Mouse (Mus musculus): Measurements from ENCODE around the gene Ccdc8. TPM values are rescaled to one million over a fixed set of nuclear protein-coding genes. Genes with fewer than 3 reads are reported as not detected.

Ccdc8 gene
- polyA plus RNA-seq, 1 experiment from 2014 or later, result 29.4 TPM

GRCm38 (mm10) chr7:17030239-17030638, 37.7 kb downstream of the Ccdc8 start:
- H3K4me3 ChIP-seq (replicated peaks), result no peak overlapping the region
- H3K4me1 ChIP-seq, result peaks cover 16% of the 10 kb centered on the region
- WGBS, result 81% methylated on average over 7 of the region's 7 CpGs
- H3K27me3 ChIP-seq (replicated peaks), result no peaks in the 10 kb centered on the region
- no peak overlapping the region for H3K27ac ChIP-seq
- H3K9ac ChIP-seq, result no peak overlapping the region
- H3K4me2 ChIP-seq, result no peak overlapping the region
- H3K36me3 ChIP-seq, result peaks cover 26% of the 10 kb centered on the region
- no peak for ATAC-seq (ENCODE audit: insufficient read depth, low FRiP score, low read depth)
- H3K9me3 ChIP-seq, result no peaks in the 10 kb centered on the region

GRCm38 (mm10) chr7:17038018-17038695, 45.6 kb downstream of the Ccdc8 start:
- no peak overlapping the region for H3K9ac ChIP-seq
- ATAC-seq (ENCODE audit: insufficient read depth, low FRiP score, low read depth), result no peak
- no peak overlapping the region for H3K4me2 ChIP-seq
- no peaks in the 10 kb centered on the region for H3K4me1 ChIP-seq
- H3K36me3 ChIP-seq, result peaks cover 68% of the 10 kb centered on the region
- no peaks in the 10 kb centered on the region for H3K9me3 ChIP-seq
- H3K27ac ChIP-seq, result no peak overlapping the region
- 73% methylated on average over 9 of the region's 9 CpGs for WGBS
- no peak overlapping the region for H3K4me3 ChIP-seq (replicated peaks)
- H3K27me3 ChIP-seq (replicated peaks), result no peaks in the 10 kb centered on the region

- H3K4me3 ChIP-seq (replicated peaks), result no peak overlapping the region
- no peak overlapping the region for H3K27ac ChIP-seq
- H3K4me1 ChIP-seq, result no peaks in the 10 kb centered on the region
- no peaks in the 10 kb centered on the region for H3K27me3 ChIP-seq (replicated peaks)
- no peaks in the 10 kb centered on the region for H3K9me3 ChIP-seq
- no peak for ATAC-seq (ENCODE audit: insufficient read depth, low FRiP score, low read depth)
- 84% methylated on average over 7 of the region's 7 CpGs for WGBS
- peaks cover 71% of the 10 kb centered on the region for H3K36me3 ChIP-seq
- no peak overlapping the region for H3K9ac ChIP-seq
- no peak overlapping the region for H3K4me2 ChIP-seq
Measured at GRCm38 (mm10) chr7:17039373-17039772, 46.9 kb downstream of the Ccdc8 start.

- WGBS, result 71% methylated on average over 1 of the region's 1 CpGs
- Histone ChIP-seq H3K9ac (no peak overlapping the region), H3K27me3 (replicated peaks) (no peaks in the 10 kb centered on the region), H3K4me1 (no peaks in the 10 kb centered on the region), H3K9me3 (no peaks in the 10 kb centered on the region), H3K36me3 (peaks cover 58% of the 10 kb centered on the region), H3K4me3 (replicated peaks) (no peak overlapping the region), H3K27ac (no peak overlapping the region), H3K4me2 (no peak overlapping the region)
- no peak for ATAC-seq (ENCODE audit: insufficient read depth, low FRiP score, low read depth)
Measured at GRCm38 (mm10) chr7:17045743-17046142, 53.2 kb downstream of the Ccdc8 start.

Other genes with a start within 250 kb of the Ccdc8 start
- 64.2 and 66.3 TPM in 2 replicates for gene Slc1a5, start 211.4 kb upstream of the Ccdc8 start, polyA plus RNA-seq (2015; fragmentation: Nextera tagmentation; extraction: Ambion mirVana)
- 87.2 and 89.4 TPM in 2 replicates for gene Strn4, start 176.8 kb upstream of the Ccdc8 start, polyA plus RNA-seq (2015; fragmentation: Nextera tagmentation; extraction: Ambion mirVana)
- 28.4 and 29.1 TPM in 2 replicates for gene Fkrp, start 176.0 kb upstream of the Ccdc8 start, polyA plus RNA-seq (2015; fragmentation: Nextera tagmentation; extraction: Ambion mirVana)
- 11.6 and 12.2 TPM in 2 replicates for gene Prkd2, start 149.8 kb upstream of the Ccdc8 start, polyA plus RNA-seq (2015; fragmentation: Nextera tagmentation; extraction: Ambion mirVana)
- 3.9 and 4.6 TPM in 2 replicates for gene Dact3, start 117.4 kb upstream of the Ccdc8 start, polyA plus RNA-seq (2015; fragmentation: Nextera tagmentation; extraction: Ambion mirVana)
- gene Gng8, start 100.9 kb upstream of the Ccdc8 start, polyA plus RNA-seq (2015; fragmentation: Nextera tagmentation; extraction: Ambion mirVana), result 8.9 and 9.8 TPM in 2 replicates
- gene Ptgir, start 86.2 kb upstream of the Ccdc8 start, polyA plus RNA-seq (2015; fragmentation: Nextera tagmentation; extraction: Ambion mirVana), result 2.4 and 2.5 TPM in 2 replicates
- gene Calm3, start 68.6 kb upstream of the Ccdc8 start, polyA plus RNA-seq (2015; fragmentation: Nextera tagmentation; extraction: Ambion mirVana), result 101 and 113 TPM in 2 replicates
- 10.2 and 12.7 TPM in 2 replicates for gene Pnmal2, start 48.0 kb upstream of the Ccdc8 start, polyA plus RNA-seq (2015; fragmentation: Nextera tagmentation; extraction: Ambion mirVana)
- gene Pnmal1, start 33.0 kb upstream of the Ccdc8 start, polyA plus RNA-seq (2015; fragmentation: Nextera tagmentation; extraction: Ambion mirVana), result 2.9 and 3.6 TPM in 2 replicates
- 0.31 and 0.34 TPM in 2 replicates for gene Gm42372, start 9.6 kb upstream of the Ccdc8 start, polyA plus RNA-seq (2015; fragmentation: Nextera tagmentation; extraction: Ambion mirVana)
- 92.9 and 95.7 TPM in 2 replicates for gene Ppp5c, start 35.2 kb downstream of the Ccdc8 start, polyA plus RNA-seq (2015; fragmentation: Nextera tagmentation; extraction: Ambion mirVana)
- gene Hif3a, start 69.7 kb downstream of the Ccdc8 start, polyA plus RNA-seq (2015; fragmentation: Nextera tagmentation; extraction: Ambion mirVana), result 47.3 and 54.9 TPM in 2 replicates
- 0.30 and 0.63 TPM in 2 replicates for gene Psg16, start 81.3 kb downstream of the Ccdc8 start, polyA plus RNA-seq (2015; fragmentation: Nextera tagmentation; extraction: Ambion mirVana)
- gene Ceacam3, start 157.6 kb downstream of the Ccdc8 start, polyA plus RNA-seq (2015; fragmentation: Nextera tagmentation; extraction: Ambion mirVana), result 0.04 TPM in 1 of 2 replicates, not detected in the other
- gene Psg29, start 210.8 kb downstream of the Ccdc8 start, polyA plus RNA-seq (2015; fragmentation: Nextera tagmentation; extraction: Ambion mirVana), result not detected in 2 replicates

All from stomach, embryonic 15.5 days (tissue).